Mouse (Mus musculus) heart, postnatal 36 days (tissue): ENCODE measurements around the gene Resp18. TPM values are rescaled to one million over a fixed set of nuclear protein-coding genes. Genes with fewer than 3 reads are reported as not detected.

ENCODE experiments used
- DNase-seq, 2 experiments: peaks; one replicate each; pipeline ENCODE4 v3.0.0; 2021 to 2022
- intact Hi-C: fragments of 180-260 bp; cut with DNase I; formaldehyde crosslinking; loops from one replicate; pipeline ENCODE4 v1.15.1; 2025
- total RNA-seq, 2 experiments: library from RNA; stranded (reverse); gene quantifications; 2 replicates each; pipeline ENCODE4 v1.2.3; 2021

Gene Resp18
- total RNA-seq = not detected

GRCm38 (mm10) chr1:75278228-75278627 lies at the start of gene Resp18:
Resp18 (minus strand) TSS chr1:75278415.
- DNase-seq = no peak
- intact Hi-C loops = loop anchor here (10.0 kb wide), 1 partner anchor 353 kb away; no protein-coding TSS in a partner anchor

- DNase-seq = no peak
- intact Hi-C loops = no loop called here
These were observed 49.2 kb upstream of the Resp18 start for GRCm38 (mm10) chr1:75327461-75327860.

- intact Hi-C loops = loop anchor here (5.0 kb wide), 3 partner anchors 107 to 732 kb away; partner anchors contain the start of genes Ankzf1, Atg9a, Bcs1l and Glb1l
- no peak for DNase-seq
These were observed 41.0 kb upstream of the Resp18 start for GRCm38 (mm10) chr1:75319166-75319565.

GRCm38 (mm10) chr1:75318736-75319135 lies 40.5 kb upstream of the Resp18 start:
- DNase-seq = no peak
- intact Hi-C loops = loop anchor here (5.0 kb wide), 3 partner anchors 106 to 731 kb away; partner anchors contain the start of genes Ankzf1, Atg9a, Bcs1l and Glb1l

GRCm38 (mm10) chr1:75318301-75318700 lies 40.1 kb upstream of the Resp18 start:
- DNase-seq = no peak
- intact Hi-C loops = loop anchor here (5.0 kb wide), 3 partner anchors 106 to 731 kb away; partner anchors contain the start of genes Ankzf1, Atg9a, Bcs1l and Glb1l

GRCm38 (mm10) chr1:75317241-75318201 lies 39.3 kb upstream of the Resp18 start, which contains the start of gene Dnpep:
Dnpep (minus strand) TSS chr1:75317990.
- intact Hi-C loops = loop anchor here (5.0 kb wide), 3 partner anchors 105 to 730 kb away; partner anchors contain the start of genes Ankzf1, Atg9a, Bcs1l and Glb1l
- peak; percentile 100 for DNase-seq

- intact Hi-C loops = loop anchor here (5.0 kb wide), 3 partner anchors 105 to 730 kb away; partner anchors contain the start of genes Ankzf1, Atg9a, Bcs1l and Glb1l
These were observed 38.6 kb upstream of the Resp18 start for GRCm38 (mm10) chr1:75316861-75317240.

GRCm38 (mm10) chr1:75315456-75316365 lies 37.5 kb upstream of the Resp18 start:
- no peak for DNase-seq
- intact Hi-C loops = loop anchor here (5.0 kb wide), 3 partner anchors 103 to 728 kb away; partner anchors contain the start of genes Ankzf1, Atg9a, Bcs1l and Glb1l

More at GRCm38 (mm10) chr1:75316861-75317240, 38.6 kb upstream of the Resp18 start:
- peak; percentile 88 for DNase-seq

GRCm38 (mm10) chr1:75315011-75315410 lies 36.8 kb upstream of the Resp18 start:
- no peak for DNase-seq

GRCm38 (mm10) chr1:75311694-75312093 lies 33.5 kb upstream of the Resp18 start:
- intact Hi-C loops = loop anchor here (5.0 kb wide), 2 partner anchors 79 to 709 kb away; partner anchors contain the start of genes A630095N17Rik, Rnf25 and Stk36

More at GRCm38 (mm10) chr1:75315011-75315410, 36.8 kb upstream of the Resp18 start:
- intact Hi-C loops = loop anchor here (5.0 kb wide), 3 partner anchors 103 to 728 kb away; partner anchors contain the start of genes Ankzf1, Atg9a, Bcs1l and Glb1l

GRCm38 (mm10) chr1:75304662-75305061 lies 26.4 kb upstream of the Resp18 start:
- DNase-seq = no peak
- intact Hi-C loops = no loop called here

More at GRCm38 (mm10) chr1:75311694-75312093, 33.5 kb upstream of the Resp18 start:
- DNase-seq = no peak

- DNase-seq = no peak
- intact Hi-C loops = no loop called here
These were observed 16.1 kb upstream of the Resp18 start for GRCm38 (mm10) chr1:75294294-75294693.

- intact Hi-C loops = no loop called here
- no peak for DNase-seq
These were observed 15.1 kb upstream of the Resp18 start for GRCm38 (mm10) chr1:75293331-75293701.

- intact Hi-C loops = no loop called here
- no peak for DNase-seq
These were observed 14.5 kb upstream of the Resp18 start for GRCm38 (mm10) chr1:75292476-75293330.

- no peak for DNase-seq
- intact Hi-C loops = no loop called here
These were observed 13.1 kb upstream of the Resp18 start for GRCm38 (mm10) chr1:75291321-75291720.

- DNase-seq = no peak
- intact Hi-C loops = no loop called here
These were observed 12.4 kb upstream of the Resp18 start for GRCm38 (mm10) chr1:75290582-75290981.

- no peak for DNase-seq
- intact Hi-C loops = no loop called here
These were observed 11.7 kb upstream of the Resp18 start for GRCm38 (mm10) chr1:75289888-75290431.

- intact Hi-C loops = no loop called here
- DNase-seq = peak; percentile 12 to 28
These were observed 11.2 kb upstream of the Resp18 start for GRCm38 (mm10) chr1:75289376-75289775.

GRCm38 (mm10) chr1:75284911-75285310 lies 6.7 kb upstream of the Resp18 start:
- intact Hi-C loops = no loop called here
- DNase-seq = no peak
